Mouse (Mus musculus) skeletal muscle tissue, adult 2 months (tissue): ENCODE data around the gene Btbd35f4.
"Not testable (repeated sequence)": the region's sequence is repeated elsewhere in the genome, so short reads cannot be mapped to it uniquely, and the experiment has no call there.

Experiments used
- DNase-seq: peaks from one replicate; pipeline ENCODE4 v3.0.0-alpha.2; 2012; ENCODE audit warnings: low read depth, low spot score

Btbd35f4 gene

GRCm38 (mm10) chrX:4800196-4800595 lies at the start of gene Btbd35f4:
Gene Btbd35f4, plus strand, starts transcription at chrX:4800496.
- DNase-seq, result not testable (repeated sequence)

GRCm38 (mm10) chrX:4840016-4840415 lies 39.7 kb downstream of the Btbd35f4 start:
- DNase-seq, result not testable (repeated sequence)
